Mouse (Mus musculus) lung, adult 2 months (tissue): Measurements from ENCODE around the gene Mthfd1l. TPM values are rescaled to one million over a fixed set of nuclear protein-coding genes. Genes with fewer than 3 reads are reported as not detected.
A peak's percentile ranks its signal among the peaks of the same experiment; 100 is the strongest.

Source experiments
- DNase-seq: peaks from one replicate; pipeline ENCODE4 v3.0.0; 2022
- H3K4me1 ChIP-seq: fragments of 200-500 bp; 2 replicates; pipeline ENCODE4 v1.6.1; 2011; ENCODE audit warnings: low read length; ENCODE audit not compliant: control insufficient read depth, insufficient read depth
- H3K4me3 ChIP-seq: fragments of 200-500 bp; replicated peaks from 2 replicates; pipeline ENCODE3; 2011; ENCODE audit warnings: low read depth, mild to moderate bottlenecking, control low read depth, low read length; ENCODE audit errors: extremely low read depth
- CTCF ChIP-seq: fragments of 200-500 bp; IDR thresholded peaks from 2 replicates; pipeline ENCODE4 v1.5.1; 2011; ENCODE audit warnings: mild to moderate bottlenecking, low read length, control low read depth; ENCODE audit not compliant: insufficient read depth
- POLR2A ChIP-seq: fragments of 200-500 bp; IDR thresholded peaks from 2 replicates; pipeline ENCODE4 v1.6.1; 2011; ENCODE audit warnings: low read depth, mild to moderate bottlenecking, control low read depth, low read length, borderline replicate concordance; ENCODE audit errors: extremely low read depth
- WGBS: fragments of 180-500 bp; shearing (Covaris S2); methylation state at CpG from one replicate; pipeline ENCODE4 v1.1.7; 2018; 5-methylcytosine and 5-hydroxymethylcytosine counted together
- polyA plus RNA-seq: library from polyadenylated mRNA; depleted of rRNA; stranded (reverse); fragments of >200 nt; gene quantifications from 2 replicates; pipeline ENCODE4 v1.2.3, GENCODE M21; 2012

The Mthfd1l gene
- polyA plus RNA-seq, 1 experiment, result 1.1 TPM

- peaks cover 3% of the 10 kb centered on the region; the same call in 1 of the 2 replicates for H3K4me1 ChIP-seq
- DNase-seq, result peak; percentile 61
These were observed 29.2 kb upstream of the Mthfd1l start for GRCm38 (mm10) chr10:3943492-3944395.

GRCm38 (mm10) chr10:3946871-3947270 is 26.0 kb upstream of the Mthfd1l start:
- DNase-seq, result no peak
- H3K4me3 ChIP-seq, result no peak overlapping the region
- H3K4me1 ChIP-seq, result no peaks in the 10 kb centered on the region
- WGBS, result 94% methylated on average over 17 of the region's 17 CpGs
- TF ChIP-seq CTCF (no peak), POLR2A (no peak)

More at GRCm38 (mm10) chr10:3943492-3944395, 29.2 kb upstream of the Mthfd1l start:
- TF ChIP-seq POLR2A (no peak), CTCF (peak; percentile 89)
- 28% methylated on average over 10 of the region's 10 CpGs for WGBS
- no peak overlapping the region for H3K4me3 ChIP-seq

DNA sequence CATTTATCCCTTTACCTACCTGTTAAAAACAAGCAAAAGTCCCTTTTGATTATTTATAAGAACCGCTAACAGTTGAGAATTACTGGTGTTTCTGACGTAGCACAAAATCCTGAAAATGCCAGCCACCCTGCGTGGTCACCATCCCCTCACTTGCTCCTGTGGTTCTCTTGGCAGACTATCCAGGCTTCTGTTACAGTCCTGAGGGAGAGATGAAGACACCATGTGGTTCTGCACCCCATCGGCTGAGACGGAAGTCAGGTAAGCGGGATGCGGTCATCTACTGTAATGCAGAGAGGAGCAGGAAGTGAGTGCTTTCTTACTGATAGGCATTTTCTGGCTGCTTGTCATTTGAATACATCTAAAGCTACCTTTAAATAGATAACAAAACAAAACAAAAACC is 25.6 kb upstream of the Mthfd1l start:
- WGBS, result 96% methylated on average over 7 of the region's 7 CpGs
- Histone ChIP-seq H3K4me3 (no peak overlapping the region), H3K4me1 (no peaks in the 10 kb centered on the region)
- DNase-seq, result no peak
- TF ChIP-seq POLR2A, result no peak
- no peak for TF ChIP-seq CTCF

DNA sequence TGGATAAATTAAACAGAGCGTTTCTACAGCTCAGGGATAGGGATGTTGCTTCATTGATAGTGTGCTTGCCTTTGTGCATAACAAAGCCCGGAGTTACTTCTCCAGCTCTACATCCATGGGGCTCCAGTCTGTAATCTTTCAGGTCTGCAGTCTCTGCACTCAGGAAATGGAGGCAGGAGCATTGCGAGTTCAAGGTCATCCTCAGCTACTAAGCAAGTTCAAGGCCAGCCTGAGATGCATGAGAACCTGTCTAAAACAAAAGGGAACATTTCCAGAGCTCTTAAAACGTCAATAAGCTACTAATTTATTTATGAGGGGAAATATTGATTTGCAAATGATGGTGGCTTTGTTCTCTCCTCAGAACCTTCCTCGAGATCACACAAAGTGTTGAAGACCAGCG is 23.6 kb upstream of the Mthfd1l start:
- DNase-seq, result no peak
- TF ChIP-seq POLR2A (no peak), CTCF (no peak)
- WGBS, result 84% methylated on average over 6 of the region's 6 CpGs
- H3K4me3 ChIP-seq, result no peak overlapping the region
- no peaks in the 10 kb centered on the region for H3K4me1 ChIP-seq

DNA sequence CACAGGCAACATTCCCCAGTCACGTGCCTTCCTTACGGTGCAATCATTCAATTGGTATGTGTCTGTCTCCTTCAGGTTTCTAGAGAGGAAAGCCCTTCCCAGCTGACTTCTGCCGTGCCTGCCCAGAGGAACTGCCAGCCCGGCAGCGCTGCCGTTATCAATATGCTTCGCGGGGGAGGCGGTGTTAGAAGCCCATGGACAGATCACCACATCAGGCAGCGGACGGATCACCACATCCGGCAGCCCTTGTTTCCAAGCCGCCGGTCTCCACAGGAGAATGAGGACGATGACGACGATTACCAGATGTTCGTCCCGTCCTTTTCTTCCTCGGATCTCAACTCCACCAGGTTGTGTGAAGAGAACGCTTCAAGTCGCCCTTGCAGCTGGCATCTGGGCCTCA is 16.4 kb upstream of the Mthfd1l start:
- no peak for TF ChIP-seq CTCF
- TF ChIP-seq POLR2A, result no peak
- 82% methylated on average over 22 of the region's 22 CpGs for WGBS
- no peak for DNase-seq
- Histone ChIP-seq H3K4me3 (no peak overlapping the region), H3K4me1 (no peaks in the 10 kb centered on the region)

DNA sequence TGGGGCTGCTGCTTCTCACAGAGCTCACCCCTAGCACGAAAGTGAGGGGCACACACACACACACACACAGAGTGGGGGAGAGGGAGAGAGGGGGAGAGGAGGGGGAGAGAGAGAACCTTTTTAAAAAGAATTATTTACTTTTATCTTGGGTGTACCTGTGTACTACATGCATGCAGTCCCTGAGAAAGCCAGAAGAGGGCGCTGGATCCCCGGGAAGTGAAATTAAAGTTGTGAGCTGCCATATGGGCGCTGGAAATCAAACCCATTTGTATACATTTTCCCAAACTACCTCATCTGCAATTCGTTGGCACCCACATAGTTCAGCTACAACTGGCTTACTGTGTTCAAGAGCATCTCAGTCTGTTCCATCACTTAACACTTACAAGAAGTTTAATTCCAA is 14.3 kb upstream of the Mthfd1l start:
- TF ChIP-seq POLR2A (no peak), CTCF (no peak)
- Histone ChIP-seq H3K4me1 (no peaks in the 10 kb centered on the region), H3K4me3 (no peak overlapping the region)
- WGBS, result 83% methylated on average over 5 of the region's 5 CpGs
- DNase-seq, result no peak

DNA sequence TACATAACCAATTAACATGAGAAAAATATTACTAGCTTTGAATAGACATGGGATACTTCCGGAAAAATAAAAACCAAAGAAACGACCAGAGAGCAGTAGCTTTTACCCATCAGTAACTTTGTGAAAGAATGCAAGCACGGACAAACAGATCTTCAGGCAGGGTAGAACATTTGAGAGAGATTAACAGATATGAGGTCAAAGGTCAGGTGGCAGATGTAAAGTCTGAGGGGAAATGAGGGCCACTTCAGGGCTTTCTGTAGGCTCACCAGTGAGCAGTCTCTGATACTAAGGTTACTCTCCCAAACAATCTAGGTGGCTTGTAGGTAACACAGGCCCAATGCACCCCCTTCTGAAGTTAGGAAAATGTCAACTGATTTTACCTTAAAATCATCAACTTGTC is 3.9 kb upstream of the Mthfd1l start:
- Histone ChIP-seq H3K4me3 (no peak overlapping the region), H3K4me1 (no peaks in the 10 kb centered on the region)
- TF ChIP-seq CTCF, result no peak
- TF ChIP-seq POLR2A, result no peak
- WGBS, result 59% methylated on average over 3 of the region's 3 CpGs
- DNase-seq, result no peak

- no peak for DNase-seq
- Histone ChIP-seq H3K4me1 (no peaks in the 10 kb centered on the region), H3K4me3 (no peak overlapping the region)
- WGBS, result 84% methylated on average over 9 of the region's 9 CpGs
- TF ChIP-seq CTCF (no peak), POLR2A (no peak)
These were observed 681 bp upstream of the Mthfd1l start for GRCm38 (mm10) chr10:3972237-3972636.

DNA sequence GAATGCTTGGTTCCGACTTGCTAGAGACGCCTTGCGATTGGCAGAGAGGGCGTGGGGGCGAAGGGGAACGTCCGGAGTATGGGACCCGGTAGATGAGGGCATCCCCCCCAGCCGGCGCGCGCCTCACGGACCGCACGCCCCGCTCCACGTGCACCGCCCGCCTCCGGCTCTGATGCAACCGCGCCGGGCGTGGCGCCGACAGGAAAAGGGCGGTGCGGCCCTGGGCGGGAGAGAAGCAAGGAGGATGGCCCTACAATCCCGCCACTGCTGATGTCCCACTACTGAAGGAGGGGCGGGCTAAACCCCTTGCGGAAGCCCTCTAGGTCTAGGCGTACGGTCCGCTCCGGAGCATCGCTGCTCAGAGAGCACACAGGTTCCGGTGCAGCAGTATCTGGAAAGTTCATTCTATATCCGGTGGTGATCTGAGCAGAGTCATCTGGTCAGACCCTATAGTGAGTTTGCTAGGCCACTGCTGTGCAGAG is 712 bp downstream of the Mthfd1l start:
- DNase-seq, result peak; percentile 82
- peak overlapping the region; percentile 89 for H3K4me3 ChIP-seq
- TF ChIP-seq CTCF, result no peak
- peak; percentile 49; the same call in 1 of the 2 replicates for TF ChIP-seq POLR2A
- under 1% methylated on average over 38 of the region's 39 CpGs for WGBS
- no peaks in the 10 kb centered on the region for H3K4me1 ChIP-seq

GRCm38 (mm10) chr10:3974380-3974779 is 1.5 kb downstream of the Mthfd1l start:
- no peaks in the 10 kb centered on the region for H3K4me1 ChIP-seq
- WGBS, result 79% methylated on average over 3 of the region's 3 CpGs
- H3K4me3 ChIP-seq, result no peak overlapping the region
- no peak for DNase-seq
- no peak for TF ChIP-seq CTCF
- no peak for TF ChIP-seq POLR2A
